Mouse (Mus musculus): ENCODE results near the gene Sepsecs. TPM values are rescaled to one million over a fixed set of nuclear protein-coding genes. Genes with fewer than 3 reads are reported as not detected.

The Sepsecs gene
- polyA plus RNA-seq, 1 experiment from 2014 or later, result 9.0 TPM

- Histone ChIP-seq H3K4me1 (replicated peaks; ENCODE audit: control insufficient read depth, insufficient read depth, low read length) (no peaks in the 10 kb centered on the region), H3K36me3 (ENCODE audit: control insufficient read depth, insufficient read depth) (no peaks in the 10 kb centered on the region), H3K4me3 (replicated peaks; ENCODE audit: low read length) (no peak overlapping the region), H3K9ac (replicated peaks; ENCODE audit: low read depth, low read length) (no peak overlapping the region), H3K4me2 (ENCODE audit: low read length) (no peak overlapping the region), H3K27me3 (replicated peaks; ENCODE audit: control insufficient read depth, insufficient read depth, low read length) (no peaks in the 10 kb centered on the region), H3K27ac (ENCODE audit: low read length) (no peak overlapping the region), H3K9me3 (ENCODE audit: control insufficient read depth, low read length) (no peaks in the 10 kb centered on the region)
- no peak for ATAC-seq
- WGBS, result 92% methylated on average over 9 of the region's 9 CpGs
Measured at GRCm38 (mm10) chr5:52590612-52591011, 78.9 kb downstream of the Sepsecs start.

Other genes starting within 250 kb of the Sepsecs start
- 12.5 and 13.5 TPM in 2 replicates for gene Ccdc149, start 198.2 kb downstream of the Sepsecs start, polyA plus RNA-seq (2015; fragmentation: Nextera tagmentation; extraction: Ambion mirVana)
- gene Lgi2, start 103.2 kb downstream of the Sepsecs start, polyA plus RNA-seq (2015; fragmentation: Nextera tagmentation; extraction: Ambion mirVana), result 2.0 and 2.7 TPM in 2 replicates
- 5.4 and 6.2 TPM in 2 replicates for gene Pi4k2b, start 71.9 kb upstream of the Sepsecs start, polyA plus RNA-seq (2015; fragmentation: Nextera tagmentation; extraction: Ambion mirVana)
- gene Zcchc4, start 105.7 kb upstream of the Sepsecs start, polyA plus RNA-seq (2015; fragmentation: Nextera tagmentation; extraction: Ambion mirVana), result 12.3 and 15.3 TPM in 2 replicates
- gene Anapc4, start 164.3 kb upstream of the Sepsecs start, polyA plus RNA-seq (2015; fragmentation: Nextera tagmentation; extraction: Ambion mirVana), result 114 and 118 TPM in 2 replicates

All from forebrain, embryonic 16.5 days (tissue).